Mouse (Mus musculus): ENCODE measurements around the gene Met. TPM values are rescaled to one million over a fixed set of nuclear protein-coding genes. Genes with fewer than 3 reads are reported as not detected.

The Met gene
- polyA plus RNA-seq, 1 experiment from 2014 or later = 1.5 TPM

DNA sequence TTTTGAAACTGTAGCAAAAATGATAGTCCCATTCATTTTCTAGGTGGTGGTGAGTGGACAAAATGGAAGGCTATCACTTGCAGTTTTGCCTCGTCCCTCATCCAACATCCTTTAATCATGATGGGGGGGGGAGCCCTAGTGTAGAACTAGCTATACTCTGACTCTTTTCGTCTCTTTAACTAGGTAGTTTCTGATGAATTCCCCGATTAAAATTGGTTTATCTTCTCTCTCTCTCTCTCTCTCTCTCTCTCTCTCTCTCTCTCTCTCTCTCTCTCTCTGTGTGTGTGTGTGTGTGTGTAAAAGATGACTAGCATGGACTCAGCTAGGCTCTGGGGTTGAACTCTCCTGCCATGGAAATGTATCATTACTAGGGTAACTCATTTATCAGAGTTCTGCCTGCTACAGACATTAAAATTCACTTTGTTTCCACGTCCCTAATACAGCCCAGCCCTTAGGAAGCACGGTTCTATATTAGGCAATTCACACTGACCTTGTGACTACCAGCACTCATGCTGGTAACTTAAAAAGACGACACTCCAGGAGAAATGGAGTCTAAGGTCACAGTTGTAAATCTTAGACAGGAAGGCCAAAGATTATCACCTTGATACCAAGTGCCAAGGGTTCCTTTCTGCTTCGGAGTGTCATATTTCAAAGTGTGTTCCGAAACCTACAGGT, 126.5 kb downstream of the Met start:
- ATAC-seq (ENCODE audit: low FRiP score, low TSS enrichment) = peak; percentile 29; the same call in 1 of the 2 replicates
- no peak overlapping the region for H3K4me3 ChIP-seq (replicated peaks; ENCODE audit: low read depth, low read length)
- no peaks in the 10 kb centered on the region for H3K4me1 ChIP-seq (ENCODE audit: control insufficient read depth, insufficient read depth, low read length)
- H3K36me3 ChIP-seq (ENCODE audit: control insufficient read depth, insufficient read depth, low read length) = no peaks in the 10 kb centered on the region
- H3K9ac ChIP-seq (replicated peaks; ENCODE audit: low read length) = no peak overlapping the region
- H3K27me3 ChIP-seq (ENCODE audit: control insufficient read depth, insufficient read depth, low read length) = no peaks in the 10 kb centered on the region
- no peak overlapping the region for H3K4me2 ChIP-seq (ENCODE audit: low read length)
- 62% methylated on average over 8 of the region's 8 CpGs for WGBS
- H3K27ac ChIP-seq (replicated peaks; ENCODE audit: low read depth, low read length) = no peak overlapping the region
- DNase-seq = no peak
- H3K9me3 ChIP-seq (ENCODE audit: control insufficient read depth, low read length) = no peaks in the 10 kb centered on the region; the same call in 1 of the 2 replicates

GRCm38 (mm10) chr6:17593971-17594370, 130.4 kb downstream of the Met start:
- Histone ChIP-seq H3K27ac (replicated peaks; ENCODE audit: low read depth, low read length) (no peak overlapping the region), H3K4me2 (ENCODE audit: low read length) (no peak overlapping the region), H3K4me1 (ENCODE audit: control insufficient read depth, insufficient read depth, low read length) (no peaks in the 10 kb centered on the region), H3K9me3 (ENCODE audit: control insufficient read depth, low read length) (no peaks in the 10 kb centered on the region; the same call in 1 of the 2 replicates), H3K9ac (replicated peaks; ENCODE audit: low read length) (no peak overlapping the region), H3K4me3 (replicated peaks; ENCODE audit: low read depth, low read length) (no peak overlapping the region), H3K27me3 (ENCODE audit: control insufficient read depth, insufficient read depth, low read length) (no peaks in the 10 kb centered on the region), H3K36me3 (ENCODE audit: control insufficient read depth, insufficient read depth, low read length) (no peaks in the 10 kb centered on the region)
- no peak for DNase-seq
- 96% methylated on average over 2 of the region's 2 CpGs for WGBS
- ATAC-seq (ENCODE audit: low FRiP score, low TSS enrichment) = no peak

GRCm38 (mm10) chr6:17595712-17596462, 132.3 kb downstream of the Met start:
- Histone ChIP-seq H3K9me3 (ENCODE audit: control insufficient read depth, low read length) (no peaks in the 10 kb centered on the region; the same call in 1 of the 2 replicates), H3K4me2 (ENCODE audit: low read length) (no peak overlapping the region), H3K4me3 (replicated peaks; ENCODE audit: low read depth, low read length) (no peak overlapping the region), H3K27ac (replicated peaks; ENCODE audit: low read depth, low read length) (no peak overlapping the region), H3K27me3 (ENCODE audit: control insufficient read depth, insufficient read depth, low read length) (no peaks in the 10 kb centered on the region), H3K36me3 (ENCODE audit: control insufficient read depth, insufficient read depth, low read length) (no peaks in the 10 kb centered on the region), H3K4me1 (ENCODE audit: control insufficient read depth, insufficient read depth, low read length) (no peaks in the 10 kb centered on the region), H3K9ac (replicated peaks; ENCODE audit: low read length) (no peak overlapping the region)
- no peak for ATAC-seq (ENCODE audit: low FRiP score, low TSS enrichment)
- 85% methylated on average over 11 of the region's 11 CpGs for WGBS
- no peak for DNase-seq

- Histone ChIP-seq H3K27me3 (ENCODE audit: control insufficient read depth, insufficient read depth, low read length) (no peaks in the 10 kb centered on the region), H3K36me3 (ENCODE audit: control insufficient read depth, insufficient read depth, low read length) (no peaks in the 10 kb centered on the region), H3K4me1 (ENCODE audit: control insufficient read depth, insufficient read depth, low read length) (no peaks in the 10 kb centered on the region), H3K9ac (replicated peaks; ENCODE audit: low read length) (no peak overlapping the region), H3K9me3 (ENCODE audit: control insufficient read depth, low read length) (no peaks in the 10 kb centered on the region; the same call in 1 of the 2 replicates), H3K4me2 (ENCODE audit: low read length) (no peak overlapping the region), H3K4me3 (replicated peaks; ENCODE audit: low read depth, low read length) (no peak overlapping the region), H3K27ac (replicated peaks; ENCODE audit: low read depth, low read length) (no peak overlapping the region)
- 69% methylated on average over 5 of the region's 5 CpGs for WGBS
- ATAC-seq (ENCODE audit: low FRiP score, low TSS enrichment) (no peak), DNase-seq (no peak)
Observed at GRCm38 (mm10) chr6:17599373-17599772, 135.8 kb downstream of the Met start.

DNA sequence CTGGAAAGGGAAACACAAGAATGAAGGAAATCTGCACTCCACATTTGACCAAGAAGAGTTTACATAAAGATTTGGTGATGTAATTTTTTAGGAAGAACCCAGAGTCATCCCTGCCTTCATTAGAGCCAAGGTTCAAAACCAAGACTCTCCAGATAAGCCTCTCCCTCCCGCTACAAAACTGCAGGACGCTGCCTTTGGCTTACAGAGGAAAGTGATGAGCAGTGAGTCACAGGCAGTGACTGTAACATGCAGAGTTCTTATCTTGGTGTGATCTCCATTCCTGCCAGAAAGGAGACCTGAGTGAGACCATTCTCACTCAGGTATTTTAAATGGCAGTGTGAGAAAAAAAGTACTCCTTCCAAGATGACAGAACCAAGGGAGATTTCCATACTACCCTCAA, 137.9 kb downstream of the Met start:
- Histone ChIP-seq H3K4me2 (ENCODE audit: low read length) (no peak overlapping the region), H3K4me1 (ENCODE audit: control insufficient read depth, insufficient read depth, low read length) (no peaks in the 10 kb centered on the region), H3K27ac (replicated peaks; ENCODE audit: low read depth, low read length) (no peak overlapping the region), H3K4me3 (replicated peaks; ENCODE audit: low read depth, low read length) (no peak overlapping the region), H3K9ac (replicated peaks; ENCODE audit: low read length) (no peak overlapping the region), H3K27me3 (ENCODE audit: control insufficient read depth, insufficient read depth, low read length) (no peaks in the 10 kb centered on the region), H3K9me3 (ENCODE audit: control insufficient read depth, low read length) (no peaks in the 10 kb centered on the region), H3K36me3 (ENCODE audit: control insufficient read depth, insufficient read depth, low read length) (no peaks in the 10 kb centered on the region)
- ATAC-seq (ENCODE audit: low FRiP score, low TSS enrichment) (no peak), DNase-seq (no peak)
- WGBS = 71% methylated on average over 2 of the region's 2 CpGs

DNA sequence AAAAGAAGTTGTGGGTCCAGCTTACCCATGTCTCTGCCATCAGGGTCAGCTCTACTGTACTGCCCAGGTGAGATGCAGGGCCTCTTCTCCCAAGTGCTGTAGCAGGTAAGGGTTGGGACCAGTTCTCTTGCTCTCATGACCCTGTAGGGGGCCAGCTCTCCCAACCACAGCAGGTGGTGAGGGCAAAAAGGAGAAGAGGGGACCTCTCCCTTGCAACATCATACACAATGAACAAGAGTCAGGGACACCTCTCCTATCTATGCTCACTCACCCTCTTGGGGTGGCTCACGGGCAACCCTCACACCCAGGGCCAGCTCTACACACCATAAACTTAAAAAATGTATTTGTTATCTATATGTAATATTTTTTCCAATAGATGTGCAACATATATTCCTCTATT, 143.3 kb downstream of the Met start:
- no peak overlapping the region for H3K4me3 ChIP-seq (replicated peaks; ENCODE audit: low read depth, low read length)
- WGBS = 88% methylated on average over 1 of the region's 1 CpGs
- no peaks in the 10 kb centered on the region for H3K9me3 ChIP-seq (ENCODE audit: control insufficient read depth, low read length)
- H3K4me1 ChIP-seq (ENCODE audit: control insufficient read depth, insufficient read depth, low read length) = no peaks in the 10 kb centered on the region
- H3K27ac ChIP-seq (replicated peaks; ENCODE audit: low read depth, low read length) = no peak overlapping the region
- no peak overlapping the region for H3K9ac ChIP-seq (replicated peaks; ENCODE audit: low read length)
- no peaks in the 10 kb centered on the region for H3K36me3 ChIP-seq (ENCODE audit: control insufficient read depth, insufficient read depth, low read length)
- H3K4me2 ChIP-seq (ENCODE audit: low read length) = no peak overlapping the region
- ATAC-seq (ENCODE audit: low FRiP score, low TSS enrichment) (no peak), DNase-seq (no peak)
- H3K27me3 ChIP-seq (ENCODE audit: control insufficient read depth, insufficient read depth, low read length) = no peaks in the 10 kb centered on the region

GRCm38 (mm10) chr6:17611352-17612010, 147.9 kb downstream of the Met start:
- Histone ChIP-seq H3K9ac (replicated peaks; ENCODE audit: low read length) (no peak overlapping the region), H3K4me2 (ENCODE audit: low read length) (no peak overlapping the region)
- WGBS = 93% methylated on average over 11 of the region's 11 CpGs

GRCm38 (mm10) chr6:17612652-17613051, 149.1 kb downstream of the Met start:
- no peak for DNase-seq
- Histone ChIP-seq H3K9me3 (ENCODE audit: control insufficient read depth, low read length) (no peaks in the 10 kb centered on the region), H3K27me3 (ENCODE audit: control insufficient read depth, insufficient read depth, low read length) (no peaks in the 10 kb centered on the region), H3K9ac (replicated peaks; ENCODE audit: low read length) (no peak overlapping the region), H3K27ac (replicated peaks; ENCODE audit: low read depth, low read length) (no peak overlapping the region), H3K4me2 (ENCODE audit: low read length) (no peak overlapping the region), H3K4me1 (ENCODE audit: control insufficient read depth, insufficient read depth, low read length) (no peaks in the 10 kb centered on the region), H3K36me3 (ENCODE audit: control insufficient read depth, insufficient read depth, low read length) (no peaks in the 10 kb centered on the region), H3K4me3 (replicated peaks; ENCODE audit: low read depth, low read length) (no peak overlapping the region)
- WGBS = 89% methylated on average over 4 of the region's 4 CpGs
- no peak for ATAC-seq (ENCODE audit: low FRiP score, low TSS enrichment)

More at GRCm38 (mm10) chr6:17611352-17612010, 147.9 kb downstream of the Met start:
- Histone ChIP-seq H3K27me3 (ENCODE audit: control insufficient read depth, insufficient read depth, low read length) (no peaks in the 10 kb centered on the region), H3K9me3 (ENCODE audit: control insufficient read depth, low read length) (no peaks in the 10 kb centered on the region), H3K4me1 (ENCODE audit: control insufficient read depth, insufficient read depth, low read length) (no peaks in the 10 kb centered on the region), H3K27ac (replicated peaks; ENCODE audit: low read depth, low read length) (no peak overlapping the region), H3K36me3 (ENCODE audit: control insufficient read depth, insufficient read depth, low read length) (no peaks in the 10 kb centered on the region), H3K4me3 (replicated peaks; ENCODE audit: low read depth, low read length) (no peak overlapping the region)
- DNase-seq (no peak), ATAC-seq (ENCODE audit: low FRiP score, low TSS enrichment) (no peak)

Measured in midbrain, embryonic 14.5 days (tissue).